Mouse (Mus musculus) granulocyte monocyte progenitor cell, adult 5-6 weeks (primary cell): ENCODE measurements at regions not wholly inside any gene's neighbourhood (a gene's known extent, or its start where the extent isn't known, plus 50 kb on each side); places are given as distances from the start of the nearest gene placed in this dataset.

Experiments used
- ATAC-seq: replicated peaks from 2 replicates; pipeline ENCODE4 v1.8.0; 2016; ENCODE audit warnings: mild to moderate bottlenecking, moderate TSS enrichment, inconsistent platforms; ENCODE audit not compliant: poor library complexity, severe bottlenecking

DNA sequence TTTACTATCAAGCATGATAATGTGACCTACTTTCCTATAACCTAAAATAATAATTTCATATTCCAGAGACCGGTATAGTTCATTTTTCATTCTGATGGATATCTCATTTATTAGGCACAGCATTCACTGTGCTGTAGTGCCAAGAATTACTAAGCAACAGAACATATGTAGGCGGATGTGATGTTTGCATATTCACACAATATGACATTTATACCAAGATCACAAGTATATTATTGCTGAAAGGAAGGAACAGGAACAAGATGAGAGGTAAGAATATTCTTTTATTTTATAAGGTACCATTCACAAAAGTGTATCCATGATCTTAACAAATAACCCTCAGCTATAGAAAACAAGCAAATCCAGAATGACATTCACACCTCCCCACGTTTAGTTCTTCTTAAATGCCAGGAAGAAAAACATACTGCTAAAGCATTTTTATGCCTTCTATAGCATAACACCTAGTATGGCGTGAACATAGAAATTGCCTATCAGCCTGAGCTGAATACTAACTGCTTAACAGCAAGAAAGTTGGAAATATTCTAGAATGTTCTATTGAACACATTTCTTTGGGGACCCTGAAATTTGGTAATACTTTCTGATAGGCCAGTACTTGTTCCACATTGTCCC, 1062.8 kb upstream of the Acvr2a start:
- no peak for ATAC-seq

DNA sequence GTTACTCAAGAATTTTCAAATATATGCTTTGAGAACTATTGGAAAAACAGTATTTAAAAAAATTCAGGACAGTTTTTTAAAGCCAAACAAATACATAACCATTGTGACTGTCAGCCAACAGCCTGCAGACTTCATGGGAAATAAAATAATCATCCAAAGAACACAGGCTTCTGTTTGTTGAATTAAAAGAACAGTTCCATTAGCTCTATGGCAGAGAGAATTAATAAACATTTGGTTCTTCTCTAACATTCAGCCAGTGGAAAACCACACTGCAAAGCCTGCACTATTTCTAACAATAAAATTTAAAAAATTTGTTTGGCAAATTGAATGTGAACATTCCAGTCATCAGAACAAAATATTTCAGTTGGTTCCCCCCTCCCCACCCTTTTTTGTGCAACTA, 1058.2 kb upstream of the Acvr2a start:
- no peak for ATAC-seq

DNA sequence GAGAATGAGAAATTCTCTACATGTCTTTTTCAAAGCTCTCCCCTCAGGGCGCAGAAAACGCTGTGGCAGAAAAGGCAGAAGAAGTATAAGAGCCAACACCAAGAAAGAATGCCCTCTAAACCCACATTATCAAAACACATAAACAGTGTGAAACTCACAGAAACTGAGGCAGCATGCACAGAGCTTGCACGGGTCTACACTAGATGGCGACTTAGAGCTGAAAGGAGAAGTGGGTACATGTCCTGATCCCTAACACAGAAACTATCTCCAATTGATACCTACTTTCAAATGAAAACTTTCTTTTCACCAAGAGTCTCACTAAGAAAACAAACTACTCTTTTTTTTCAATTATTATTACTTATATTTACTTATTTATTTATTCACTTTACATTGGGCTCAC, 1057.7 kb upstream of the Acvr2a start:
- ATAC-seq: no peak

DNA sequence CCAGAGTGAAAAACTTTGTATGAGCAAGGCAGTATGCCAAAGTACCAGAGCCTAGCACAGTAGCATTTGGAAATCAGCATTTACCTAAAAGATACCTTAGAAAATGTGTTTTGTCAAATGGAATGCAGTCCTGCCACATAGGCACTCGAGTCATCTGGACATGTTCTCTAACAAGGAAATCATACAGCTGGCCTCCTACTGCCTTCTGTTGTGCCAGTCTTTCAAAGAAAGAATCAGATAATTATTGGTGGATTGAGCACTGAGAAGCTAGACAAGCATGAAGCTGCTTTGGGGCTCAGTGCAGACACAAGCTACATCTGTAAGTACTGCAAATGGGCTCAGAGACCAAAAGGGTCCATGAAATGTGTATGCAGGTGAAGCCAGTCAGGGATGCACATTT, 1038.1 kb upstream of the Acvr2a start:
- ATAC-seq: no peak

DNA sequence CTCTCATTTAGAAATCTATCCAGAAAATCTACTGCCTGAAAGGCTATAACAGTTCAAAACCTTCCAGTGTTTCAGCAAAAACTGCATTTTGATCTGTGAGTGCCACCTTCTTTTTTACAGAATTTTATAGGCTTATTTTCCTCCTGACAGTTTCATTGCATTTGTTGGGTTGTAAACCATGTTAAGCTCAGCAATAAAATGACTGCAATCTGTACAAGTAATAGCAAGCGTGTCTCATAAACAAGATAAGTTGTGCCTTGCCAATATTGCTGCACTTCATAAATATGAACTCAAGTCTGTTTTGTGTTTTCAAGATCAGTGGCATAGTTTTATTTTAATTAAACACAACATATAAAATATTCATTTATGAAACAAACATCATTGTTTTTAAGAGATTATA, 1036.9 kb upstream of the Acvr2a start:
- ATAC-seq: no peak

GRCm38 (mm10) chr2:47785848-47786247, 1028.1 kb upstream of the Acvr2a start:
- ATAC-seq: peak; percentile 81

DNA sequence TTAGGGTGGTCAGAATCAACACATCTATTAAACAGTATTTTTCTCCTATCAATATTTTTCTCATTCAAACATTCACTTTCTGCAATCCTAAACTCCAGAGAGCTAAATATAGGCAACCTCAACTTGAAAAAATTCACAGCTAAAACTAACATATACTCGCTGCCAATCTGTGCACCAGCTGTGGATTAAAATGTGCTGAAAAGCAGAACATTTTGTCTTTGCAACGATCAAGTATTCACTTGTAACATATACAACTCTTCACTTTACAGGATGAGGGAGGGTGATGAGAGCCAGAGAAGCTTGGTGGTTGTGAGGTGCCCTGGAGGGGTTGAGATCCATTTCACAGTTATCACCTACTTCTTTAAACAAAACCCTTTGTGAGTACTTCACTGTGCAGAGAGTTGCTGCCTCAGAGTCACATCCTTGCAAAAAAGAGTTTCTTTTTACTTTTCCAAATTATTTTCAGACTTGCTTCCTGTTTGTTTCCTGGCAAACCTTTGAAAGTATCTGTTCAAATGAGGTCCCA, 991.1 kb upstream of the Acvr2a start:
- ATAC-seq: no peak

- ATAC-seq: no peak
Measured at GRCm38 (mm10) chr2:47832493-47832892, 981.4 kb upstream of the Acvr2a start.

GRCm38 (mm10) chr2:47833517-47833916, 980.4 kb upstream of the Acvr2a start:
- no peak for ATAC-seq

GRCm38 (mm10) chr2:47834055-47834799, 979.7 kb upstream of the Acvr2a start:
- no peak for ATAC-seq

GRCm38 (mm10) chr2:47857229-47857628, 956.7 kb upstream of the Acvr2a start:
- no peak for ATAC-seq

GRCm38 (mm10) chr2:47862446-47862845, 951.5 kb upstream of the Acvr2a start:
- ATAC-seq: no peak

- ATAC-seq: no peak
Measured at GRCm38 (mm10) chr2:47878002-47878401, 935.9 kb upstream of the Acvr2a start.

- ATAC-seq: no peak
Measured at GRCm38 (mm10) chr2:47879071-47879470, 934.8 kb upstream of the Acvr2a start.

- ATAC-seq: no peak
Measured at GRCm38 (mm10) chr2:47879796-47880195, 934.1 kb upstream of the Acvr2a start.

DNA sequence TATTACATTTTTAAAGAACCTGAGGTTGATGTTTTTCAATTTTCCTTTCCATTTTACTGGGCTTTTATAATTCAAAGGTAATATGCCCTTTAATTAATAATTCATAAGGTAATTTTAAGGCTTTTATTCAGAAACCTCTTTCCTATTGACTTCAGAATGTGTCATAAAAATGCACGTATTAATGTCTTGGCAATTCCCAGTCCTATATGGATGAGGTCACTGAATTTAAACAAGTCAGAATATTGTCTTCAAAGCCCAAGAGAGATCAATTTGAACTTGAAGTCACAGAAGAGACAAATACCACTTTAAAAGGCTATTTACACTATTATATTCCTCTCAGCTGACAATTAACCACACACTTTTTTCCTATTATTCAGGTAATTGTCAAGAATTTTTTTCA, 925.7 kb upstream of the Acvr2a start:
- ATAC-seq: no peak

DNA sequence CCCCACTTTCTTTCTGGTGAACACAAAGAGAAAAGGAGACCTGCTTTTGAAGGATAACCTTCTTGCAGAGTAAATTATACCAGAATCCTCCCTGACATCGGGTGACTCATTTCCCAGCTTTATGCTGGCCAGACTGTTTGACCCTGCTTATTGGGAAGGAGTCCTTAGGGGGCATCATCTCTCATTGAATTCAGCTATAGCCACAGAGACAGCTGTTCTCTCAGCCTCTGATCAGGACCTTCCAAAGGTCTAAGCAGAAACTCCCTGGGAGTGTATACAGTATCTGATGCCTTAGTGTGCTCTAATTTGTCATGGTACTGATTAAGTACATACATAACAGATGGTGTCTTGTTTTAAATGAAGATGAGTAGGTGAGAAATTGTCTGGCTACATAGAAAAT, 922.5 kb upstream of the Acvr2a start:
- ATAC-seq: no peak

- no peak for ATAC-seq
Measured at GRCm38 (mm10) chr2:47892879-47893278, 921.0 kb upstream of the Acvr2a start.

GRCm38 (mm10) chr2:47894806-47895205, 919.1 kb upstream of the Acvr2a start:
- no peak for ATAC-seq

DNA sequence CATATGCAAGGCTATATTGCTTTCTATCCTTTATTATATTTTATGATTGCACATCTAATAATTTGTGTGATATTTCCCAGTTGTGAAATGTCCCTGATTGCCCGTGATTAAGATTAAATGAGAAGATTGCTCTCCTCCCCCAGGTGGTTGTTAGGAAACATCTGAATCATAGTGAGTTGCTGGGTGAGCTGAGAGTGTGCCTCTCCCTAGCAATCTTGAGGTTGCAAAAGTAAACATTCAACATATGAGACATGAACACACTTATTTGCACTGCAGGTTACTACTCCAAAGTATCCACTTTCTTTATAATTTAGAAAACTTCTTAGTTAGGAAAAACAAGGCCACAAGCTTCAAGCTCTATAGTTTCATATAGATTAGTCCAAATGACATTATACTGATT, 899.6 kb upstream of the Acvr2a start:
- no peak for ATAC-seq

DNA sequence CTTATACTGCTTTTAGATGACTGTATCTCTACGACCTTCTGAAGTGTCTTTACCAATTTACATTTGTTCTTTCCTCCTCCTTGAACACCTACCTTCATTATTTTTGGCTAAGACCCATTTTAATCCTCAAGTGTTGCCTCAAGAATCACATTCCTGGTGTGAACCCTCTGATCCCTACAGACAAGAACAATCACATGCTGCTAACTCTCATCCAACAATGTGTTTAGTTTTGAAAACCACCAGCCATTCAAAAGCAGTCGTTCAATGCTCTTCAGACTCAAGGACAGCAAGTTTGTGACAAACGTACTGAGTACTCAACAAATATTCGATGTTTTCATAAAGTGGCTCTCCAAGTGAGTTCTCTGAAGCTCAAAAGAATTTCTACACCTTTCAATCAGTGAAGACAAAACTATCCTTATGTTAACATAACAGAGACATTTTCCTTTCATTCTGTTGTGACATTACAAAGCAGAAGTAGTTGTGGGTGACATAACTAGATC, 898.9 kb upstream of the Acvr2a start:
- no peak for ATAC-seq

GRCm38 (mm10) chr2:47922965-47923364, 890.9 kb upstream of the Acvr2a start:
- ATAC-seq: no peak; the same call in 1 of the 2 replicates
